Mouse (Mus musculus) hematopoietic stem cell, adult 5-6 weeks (primary cell): ENCODE results near the gene P4hb. TPM values are rescaled to one million over a fixed set of nuclear protein-coding genes. Genes with fewer than 3 reads are reported as not detected.

Experiments used
- ATAC-seq, 2 experiments: fragments of 125-278 bp in 1 of 2; replicated peaks in 1 of 2; 2 replicates each; pipeline ENCODE4 v1.8.0; 2016 to 2017; ENCODE audit warnings: inconsistent platforms in 2 of 2, mild to moderate bottlenecking in 2 of 2, moderate number of reproducible peaks in 2 of 2, low read depth in 1 of 2, moderate TSS enrichment in 1 of 2; ENCODE audit not compliant: low FRiP score in 2 of 2, poor library complexity in 2 of 2, severe bottlenecking in 2 of 2, insufficient read depth in 1 of 2, low TSS enrichment in 1 of 2
- total RNA-seq: library from RNA; stranded (forward); fragments of 172-1452, 232-1000 nt; gene quantifications from 2 replicates; pipeline ENCODE4 v1.2.3, GENCODE M21; 2017

Gene P4hb
- total RNA-seq = 384 and 534 TPM in 2 replicates

- ATAC-seq = peak; percentile 84 to 89
These were observed at the start of gene P4hb for GRCm38 (mm10) chr11:120572752-120573584. TSS of gene P4hb (minus strand) at chr11:120573253.

- ATAC-seq = no peak
These were observed 49.8 kb upstream of the P4hb start for GRCm38 (mm10) chr11:120622805-120623204.

- no peak for ATAC-seq
These were observed 47.1 kb upstream of the P4hb start for GRCm38 (mm10) chr11:120620195-120620594.

- ATAC-seq = no peak
These were observed 45.8 kb upstream of the P4hb start for GRCm38 (mm10) chr11:120618619-120619535.

GRCm38 (mm10) chr11:120617519-120618112 lies 44.6 kb upstream of the P4hb start, which contains the start of gene Pcyt2:
TSS of gene Pcyt2 (minus strand) at chr11:120617936.
- peak; percentile 94 for ATAC-seq

- no peak for ATAC-seq
These were observed 43.7 kb upstream of the P4hb start for GRCm38 (mm10) chr11:120616617-120617294.

GRCm38 (mm10) chr11:120615606-120616203 lies 42.7 kb upstream of the P4hb start:
- no peak for ATAC-seq

- no peak for ATAC-seq
These were observed 42.1 kb upstream of the P4hb start for GRCm38 (mm10) chr11:120615167-120615566.

GRCm38 (mm10) chr11:120613976-120614375 lies 40.9 kb upstream of the P4hb start:
- no peak for ATAC-seq

- no peak for ATAC-seq
These were observed 40.5 kb upstream of the P4hb start for GRCm38 (mm10) chr11:120613481-120613972.

GRCm38 (mm10) chr11:120612763-120613162 lies 39.7 kb upstream of the P4hb start:
- peak; percentile 64 to 65 for ATAC-seq

GRCm38 (mm10) chr11:120610477-120611046 lies 37.5 kb upstream of the P4hb start:
- no peak for ATAC-seq

GRCm38 (mm10) chr11:120609250-120609649 lies 36.2 kb upstream of the P4hb start:
- ATAC-seq = no peak

GRCm38 (mm10) chr11:120608241-120609034 lies 35.4 kb upstream of the P4hb start, which contains the start of gene Npb:
TSS of gene Npb (plus strand) at chr11:120608477.
- no peak for ATAC-seq

- ATAC-seq = no peak
These were observed 33.7 kb upstream of the P4hb start for GRCm38 (mm10) chr11:120606764-120607163.

- no peak for ATAC-seq
These were observed 32.6 kb upstream of the P4hb start for GRCm38 (mm10) chr11:120605667-120606066.
